Mouse (Mus musculus): ENCODE measurements around the gene Inhbb.

Gene Inhbb

GRCm38 (mm10) chr1:119375376-119375775 is 46.7 kb downstream of the Inhbb start:
- DNase-seq: no peak

GRCm38 (mm10) chr1:119367546-119367945 is 54.5 kb downstream of the Inhbb start:
- no peak for DNase-seq

- no peak for DNase-seq
Observed at GRCm38 (mm10) chr1:119366315-119366714, 55.7 kb downstream of the Inhbb start.

Data from cerebellum, postnatal 10 days (tissue).